Mouse (Mus musculus) adrenal gland, adult (tissue): ENCODE measurements at regions not wholly inside any gene's neighbourhood (a gene's known extent, or its start where the extent isn't known, plus 50 kb on each side); places are given as distances from the start of the nearest gene placed in this dataset.

Source experiments
- DNase-seq, 2 experiments: peaks; one replicate each; pipeline ENCODE4 v3.0.0; 2022 to 2023; ENCODE audit warnings: low spot score in 1 of 2; ENCODE audit not compliant: inconsistent age in 2 of 2

- no peak for DNase-seq
Measured at GRCm38 (mm10) chr8:87417466-87417865, 54.9 kb downstream of the Cbln1 start.

- DNase-seq: no peak
Measured at GRCm38 (mm10) chr8:87415051-87415630, 57.3 kb downstream of the Cbln1 start.

- DNase-seq: no peak
Measured at GRCm38 (mm10) chr8:87389016-87389415, 83.4 kb downstream of the Cbln1 start.

DNA sequence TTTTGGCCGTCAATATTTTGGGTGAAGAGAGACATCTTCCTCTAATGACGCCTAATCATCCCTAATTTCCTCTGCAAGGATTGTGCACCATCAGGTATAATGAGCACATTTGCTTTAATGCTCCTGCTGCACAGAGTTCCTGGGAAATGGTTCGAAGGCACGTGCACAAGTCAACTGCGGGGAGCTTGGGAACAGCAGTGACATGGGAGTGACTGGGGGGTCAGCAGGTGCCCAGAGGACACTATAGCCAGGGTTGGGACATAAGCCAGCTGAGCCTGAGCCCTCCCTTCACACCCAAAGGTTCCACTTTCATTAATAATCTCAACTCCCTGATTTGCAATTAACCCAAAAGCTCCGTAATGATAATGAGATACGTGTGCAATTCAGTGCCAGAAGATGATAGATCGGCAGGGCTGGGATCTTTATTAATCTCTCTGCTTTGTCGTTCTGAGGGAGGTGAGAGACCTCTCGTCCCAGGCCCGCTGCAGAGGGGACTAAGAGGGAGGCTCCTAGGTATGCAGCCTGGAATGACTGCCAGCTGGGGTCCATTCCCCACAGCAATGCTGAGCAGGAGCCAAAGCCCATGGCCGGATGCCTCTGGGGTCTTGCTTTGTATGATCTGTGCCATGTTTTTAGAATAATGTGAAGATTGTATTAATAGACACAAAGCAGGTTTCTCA is 88.7 kb downstream of the Cbln1 start:
- DNase-seq: no peak

DNA sequence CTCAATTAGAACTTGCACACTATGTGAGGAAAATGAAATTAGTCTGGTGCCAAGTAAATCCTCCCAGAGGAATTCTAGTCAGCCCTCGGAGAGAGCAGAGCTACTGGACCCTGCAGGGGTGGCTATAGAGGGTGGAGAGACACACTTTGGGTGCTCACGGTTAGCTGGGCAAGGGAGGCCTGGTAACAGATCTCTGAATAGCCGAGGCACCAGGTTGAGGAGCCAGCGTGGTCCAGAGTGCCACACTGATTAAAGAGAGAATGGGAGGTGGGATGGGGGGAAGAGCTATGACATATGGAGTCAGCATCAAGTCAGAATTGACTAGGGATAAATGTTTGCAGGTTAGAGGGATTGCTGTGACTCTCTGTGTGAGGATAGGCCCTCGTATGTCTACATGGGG is 90.1 kb downstream of the Cbln1 start:
- DNase-seq: no peak

- DNase-seq: peak; percentile 4 to 47
Measured at GRCm38 (mm10) chr8:87380791-87381190, 91.6 kb downstream of the Cbln1 start.

DNA sequence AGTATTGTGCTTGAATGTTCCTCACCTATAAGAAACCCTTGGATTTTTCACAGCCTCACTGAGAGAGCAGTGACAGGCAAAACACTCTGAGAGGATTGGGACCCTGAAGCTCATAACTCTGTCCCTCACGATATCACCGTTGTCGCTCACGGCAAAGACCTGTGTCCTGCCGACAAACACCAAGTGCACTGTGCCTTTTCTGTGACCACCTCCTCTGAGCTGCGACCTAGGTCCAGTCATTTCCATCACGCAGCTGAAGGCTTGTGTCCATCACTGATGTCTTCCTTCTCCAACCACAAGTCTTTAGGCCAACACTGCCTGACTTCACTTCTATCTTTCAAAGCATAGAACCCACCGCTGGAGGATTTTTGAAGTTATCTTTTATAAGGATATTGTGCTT is 93.1 kb downstream of the Cbln1 start:
- DNase-seq: no peak

DNA sequence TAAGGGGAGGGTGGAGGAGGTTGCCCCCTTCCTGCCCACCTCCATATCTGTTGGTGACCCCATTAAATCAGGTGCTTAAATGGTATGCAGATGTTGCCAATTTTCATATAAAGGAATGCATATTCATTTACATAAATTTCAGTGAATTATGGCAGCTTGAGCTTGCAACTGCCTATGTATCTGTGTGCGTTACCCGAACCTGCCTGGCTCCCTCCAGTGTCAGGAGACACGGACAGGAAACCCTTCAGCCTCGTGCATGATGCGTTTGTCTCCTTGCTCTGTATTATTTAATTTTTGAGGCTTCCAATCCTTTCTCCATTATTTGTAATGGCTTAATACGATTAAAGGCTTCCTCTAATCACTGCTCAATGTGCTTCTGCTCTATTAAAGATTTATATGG is 98.4 kb downstream of the Cbln1 start:
- no peak for DNase-seq

- no peak for DNase-seq
Measured at GRCm38 (mm10) chr8:87373535-87373934, 98.9 kb downstream of the Cbln1 start.

DNA sequence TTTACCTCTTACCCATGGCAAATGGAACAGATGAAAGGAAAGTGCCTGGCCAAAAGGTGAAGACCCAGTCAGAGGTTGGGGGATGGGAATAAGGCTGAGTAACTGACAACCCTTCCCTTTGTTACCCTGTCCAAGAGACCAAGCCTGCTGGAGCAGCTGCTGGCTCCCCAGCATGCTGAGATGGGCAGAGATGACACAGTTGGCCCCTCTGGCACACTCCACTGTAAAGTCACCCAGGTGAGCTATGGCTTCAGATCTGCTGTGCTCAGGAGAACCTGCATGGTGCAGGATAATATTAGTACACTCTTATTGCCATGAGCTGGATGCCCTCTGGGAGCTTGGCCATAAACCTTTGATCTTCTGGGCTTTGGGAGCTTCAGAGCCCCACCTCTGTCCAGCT is 100.3 kb downstream of the Cbln1 start:
- DNase-seq: no peak

- no peak for DNase-seq
Measured at GRCm38 (mm10) chr8:87370194-87370593, 102.2 kb downstream of the Cbln1 start.

GRCm38 (mm10) chr8:87350471-87350870 is 121.9 kb downstream of the Cbln1 start:
- DNase-seq: no peak

DNA sequence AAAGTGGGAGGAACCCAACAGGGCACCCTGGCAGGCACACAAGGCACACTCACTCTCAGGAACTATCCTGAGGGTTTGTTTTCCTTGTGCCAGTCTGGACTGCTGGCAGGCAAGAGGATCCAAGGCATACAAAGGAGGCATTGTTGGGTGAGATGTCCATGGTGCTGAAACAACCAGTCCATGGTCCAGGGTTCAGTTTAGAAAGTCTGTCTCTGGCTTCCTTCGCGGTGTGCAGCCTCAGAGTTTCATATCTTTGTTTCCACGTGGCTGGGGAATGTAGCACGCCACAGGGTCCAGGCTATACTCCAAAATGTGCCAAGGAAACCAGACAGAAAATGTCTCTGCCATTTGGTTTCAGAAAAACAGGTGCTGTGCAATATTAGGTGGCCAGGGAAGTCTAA is 122.6 kb downstream of the Cbln1 start:
- DNase-seq: peak in 1 of 2 experiments; percentile 33

GRCm38 (mm10) chr8:87329371-87329770 is 143.0 kb downstream of the Cbln1 start:
- DNase-seq: no peak

- DNase-seq: peak; percentile 79 to 92
Measured at GRCm38 (mm10) chr8:87314570-87314969, 157.8 kb downstream of the Cbln1 start.

- DNase-seq: peak in 1 of 2 experiments; percentile 53
Measured at GRCm38 (mm10) chr8:87311282-87311681, 161.1 kb downstream of the Cbln1 start.

DNA sequence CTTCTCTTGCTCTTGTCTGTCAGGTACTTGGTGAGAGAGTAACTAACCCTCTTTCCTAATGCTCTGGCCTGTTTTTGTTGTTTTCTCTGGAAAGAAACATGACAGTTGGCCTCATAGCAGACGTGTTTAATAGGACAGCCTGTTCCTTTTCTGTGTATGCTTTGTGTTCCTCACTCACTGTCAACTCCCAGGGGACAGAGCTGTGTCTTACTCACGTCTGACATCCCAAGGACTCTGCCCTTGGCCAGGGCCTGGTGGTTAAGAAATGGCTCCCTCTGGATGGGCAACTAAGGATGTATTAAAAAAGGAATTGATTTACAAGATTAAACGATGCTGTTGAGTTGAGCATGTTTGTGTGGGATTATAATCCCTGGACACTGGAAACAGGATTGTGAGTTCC is 164.1 kb downstream of the Cbln1 start:
- DNase-seq: peak; percentile 71 to 81

DNA sequence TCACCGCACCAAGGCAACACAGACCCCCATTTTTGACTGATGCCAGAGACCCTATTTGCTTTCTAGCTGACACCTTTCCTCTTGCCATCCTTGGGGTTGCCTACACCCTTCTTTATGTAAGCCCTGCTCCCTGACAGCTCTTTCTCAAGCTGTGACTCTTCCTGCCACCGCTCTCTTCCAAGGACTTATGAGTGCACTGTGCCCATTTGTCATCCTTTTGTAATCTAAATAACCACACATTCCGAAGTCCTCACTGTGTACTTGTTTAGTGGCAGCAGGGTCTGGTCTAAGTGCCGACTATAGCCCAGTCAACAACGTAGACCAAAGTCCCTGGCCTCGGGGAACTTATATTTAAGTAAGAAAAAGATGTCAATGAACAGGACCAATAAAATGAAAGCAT is 167.4 kb downstream of the Cbln1 start:
- peak; percentile 54 to 72 for DNase-seq

DNA sequence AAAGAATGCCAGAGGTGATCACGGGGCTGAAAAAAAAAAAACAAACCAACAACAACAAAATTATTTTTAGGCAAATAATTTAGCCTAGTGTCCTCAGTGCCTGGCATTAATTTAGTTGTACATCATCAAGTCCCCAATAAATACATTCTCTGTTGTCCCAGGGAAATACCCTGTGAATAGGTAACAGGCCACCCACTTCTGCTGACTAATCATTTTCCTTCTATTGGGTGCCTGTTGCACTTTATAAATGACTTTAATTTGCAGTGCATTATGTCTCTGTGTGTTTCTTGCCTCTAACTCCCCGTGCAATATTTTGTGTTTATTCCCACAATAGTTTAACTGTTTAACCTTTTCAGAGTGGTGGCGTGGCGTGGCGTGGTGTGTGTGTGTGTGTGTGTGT is 168.9 kb downstream of the Cbln1 start:
- no peak for DNase-seq

GRCm38 (mm10) chr8:87297761-87298160 is 174.6 kb downstream of the Cbln1 start:
- no peak for DNase-seq

DNA sequence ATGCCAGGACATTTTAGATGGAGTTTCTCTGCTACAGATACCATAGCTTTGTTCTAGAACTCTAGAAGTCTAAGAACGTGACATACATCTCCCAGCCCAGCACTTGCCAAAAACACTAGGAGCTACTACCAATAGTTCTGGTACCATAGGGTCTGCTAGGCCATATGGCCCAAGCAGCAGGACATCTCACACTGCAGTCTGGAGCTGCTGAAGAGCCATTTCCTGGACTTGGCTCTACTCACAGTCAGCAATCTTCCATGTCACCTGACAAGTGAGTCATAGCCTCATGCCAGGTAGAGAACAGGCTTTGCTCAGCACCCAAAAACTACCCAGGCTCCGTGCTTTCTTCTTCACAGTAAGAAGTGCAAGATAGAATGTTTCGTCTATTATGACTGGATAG is 175.1 kb downstream of the Cbln1 start:
- no peak for DNase-seq

DNA sequence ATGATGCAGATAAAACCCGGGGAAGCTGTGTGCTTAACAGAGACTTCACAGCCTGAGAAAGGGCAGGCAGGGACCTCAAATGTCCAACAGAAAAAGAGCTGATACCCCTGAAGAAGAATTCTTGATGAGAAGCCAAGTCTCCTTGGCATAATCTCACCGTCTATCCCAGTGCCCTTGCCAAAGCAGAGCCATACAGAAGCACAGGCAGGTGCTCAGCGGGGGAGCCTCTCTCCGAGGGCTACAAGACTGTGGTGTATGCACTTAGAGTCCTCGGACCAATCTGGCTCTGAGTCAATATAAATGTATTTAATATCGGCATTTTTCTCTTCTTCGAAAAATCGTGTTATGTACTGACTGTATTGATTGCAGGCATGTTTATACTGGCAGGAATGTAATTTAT is 186.3 kb downstream of the Cbln1 start:
- no peak for DNase-seq

- DNase-seq: peak in 1 of 2 experiments; percentile 33
Measured at GRCm38 (mm10) chr8:87284356-87284755, 188.1 kb downstream of the Cbln1 start.
